Mouse (Mus musculus): Measurements from ENCODE around the gene Rplp1. TPM values are rescaled to one million over a fixed set of nuclear protein-coding genes. Genes with fewer than 3 reads are reported as not detected.

Rplp1 gene
- 2,093 TPM for polyA plus RNA-seq (2015; fragmentation: Illumina TruSeq; extraction: RNeasy Lipid Tissue Mini Kit (QIAGEN cat#74804); ENCODE audit: insufficient read depth, low read depth, low replicate concordance)

DNA sequence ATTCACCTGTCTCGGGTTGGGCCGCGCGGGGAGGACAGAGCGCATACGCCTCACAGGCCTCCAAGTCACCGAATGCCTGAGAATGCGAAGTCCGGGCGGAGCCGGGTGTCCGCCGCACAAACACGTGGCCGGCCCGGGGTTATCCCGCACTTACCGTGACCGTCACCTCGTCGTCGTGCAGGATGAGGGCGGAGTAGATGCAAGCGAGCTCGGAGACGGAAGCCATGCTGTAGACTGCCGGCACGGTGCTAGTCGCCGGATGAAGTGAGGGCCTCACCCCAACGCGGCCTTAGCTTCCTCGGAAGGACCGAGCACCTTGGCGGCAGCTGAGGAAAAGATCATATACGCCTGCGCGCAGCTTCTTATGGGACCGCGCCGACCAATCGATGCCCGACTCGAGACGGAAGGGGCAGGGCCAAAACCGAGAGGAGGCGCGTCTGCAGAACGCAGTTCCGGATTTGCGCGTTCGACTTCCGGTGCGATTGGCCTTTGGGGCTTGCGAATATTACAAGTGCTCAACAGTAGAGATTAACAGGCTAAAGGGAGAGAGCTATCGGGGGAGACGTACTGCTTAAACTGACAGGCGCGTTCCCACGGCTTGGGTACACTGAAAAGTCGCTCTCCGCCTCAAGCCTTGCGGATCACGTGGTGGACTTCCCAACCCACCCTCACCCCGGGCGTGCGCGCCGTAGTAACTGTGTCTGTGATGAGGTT lies at the start of gene Rplp1:
Rplp1 (minus strand) TSS at position 340 of the 714 bp plus-strand sequence.

DNA sequence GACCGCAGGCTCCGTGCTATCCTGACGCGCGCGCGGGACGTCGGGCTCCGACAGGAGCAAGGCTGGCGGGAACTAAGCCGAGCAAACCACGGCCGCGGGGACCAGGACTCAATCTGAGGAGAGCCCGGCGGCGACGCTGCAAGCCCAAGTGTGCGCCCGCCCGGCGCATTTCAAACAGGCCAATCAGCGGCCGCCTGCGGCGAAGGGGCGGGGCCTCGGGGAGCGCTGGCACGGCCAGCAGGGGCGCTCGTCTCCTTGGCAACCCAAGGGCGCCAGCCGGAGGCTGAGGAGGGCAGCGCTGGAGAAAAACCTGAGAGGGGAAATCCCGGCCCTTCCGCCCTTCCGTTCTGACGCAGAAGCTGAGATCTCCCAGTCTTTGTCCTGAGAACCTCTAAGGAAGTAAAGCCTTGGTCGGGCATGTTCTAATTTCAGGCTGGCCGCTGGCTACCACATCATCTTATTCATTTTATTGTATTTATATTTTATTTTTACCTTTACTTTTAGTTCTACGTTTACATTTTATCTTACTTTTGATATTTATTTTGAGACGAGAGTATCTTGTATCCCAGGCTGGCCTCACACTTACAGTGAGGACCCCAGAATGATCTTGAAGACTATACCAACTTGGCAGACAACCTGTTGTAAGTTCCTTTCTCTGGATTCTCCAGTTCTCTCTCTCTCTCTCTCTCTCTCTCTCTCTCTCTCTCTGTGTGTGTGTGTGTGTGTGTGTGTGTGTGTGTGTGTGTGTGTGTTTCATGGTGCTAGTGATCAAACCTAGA lies 32.5 kb upstream of the Rplp1 start, which contains the start of gene Kif23:
Kif23 (minus strand) TSS at position 152 of the 779 bp plus-strand sequence.

Other genes starting within 250 kb of the Rplp1 start
- gene Kif23, start 32.2 kb upstream of the Rplp1 start, polyA plus RNA-seq (2015; fragmentation: Illumina TruSeq; extraction: RNeasy Lipid Tissue Mini Kit (QIAGEN cat#74804); ENCODE audit: insufficient read depth, low read depth, low replicate concordance): 2.2 TPM
- gene Paqr5, start 112.3 kb upstream of the Rplp1 start, polyA plus RNA-seq (2015; fragmentation: Illumina TruSeq; extraction: RNeasy Lipid Tissue Mini Kit (QIAGEN cat#74804); ENCODE audit: insufficient read depth, low read depth, low replicate concordance): 0.57 TPM
- gene Glce, start 208.1 kb upstream of the Rplp1 start, polyA plus RNA-seq (2015; fragmentation: Illumina TruSeq; extraction: RNeasy Lipid Tissue Mini Kit (QIAGEN cat#74804); ENCODE audit: insufficient read depth, low read depth, low replicate concordance): 2.9 TPM